Mouse (Mus musculus) left cerebral cortex, adult 11 months (tissue): Measurements from ENCODE around the gene Xirp1.

Experiments
- DNase-seq: peaks from one replicate; pipeline ENCODE4 v3.0.0; 2022; ENCODE audit warnings: low spot score

Xirp1 gene

DNA sequence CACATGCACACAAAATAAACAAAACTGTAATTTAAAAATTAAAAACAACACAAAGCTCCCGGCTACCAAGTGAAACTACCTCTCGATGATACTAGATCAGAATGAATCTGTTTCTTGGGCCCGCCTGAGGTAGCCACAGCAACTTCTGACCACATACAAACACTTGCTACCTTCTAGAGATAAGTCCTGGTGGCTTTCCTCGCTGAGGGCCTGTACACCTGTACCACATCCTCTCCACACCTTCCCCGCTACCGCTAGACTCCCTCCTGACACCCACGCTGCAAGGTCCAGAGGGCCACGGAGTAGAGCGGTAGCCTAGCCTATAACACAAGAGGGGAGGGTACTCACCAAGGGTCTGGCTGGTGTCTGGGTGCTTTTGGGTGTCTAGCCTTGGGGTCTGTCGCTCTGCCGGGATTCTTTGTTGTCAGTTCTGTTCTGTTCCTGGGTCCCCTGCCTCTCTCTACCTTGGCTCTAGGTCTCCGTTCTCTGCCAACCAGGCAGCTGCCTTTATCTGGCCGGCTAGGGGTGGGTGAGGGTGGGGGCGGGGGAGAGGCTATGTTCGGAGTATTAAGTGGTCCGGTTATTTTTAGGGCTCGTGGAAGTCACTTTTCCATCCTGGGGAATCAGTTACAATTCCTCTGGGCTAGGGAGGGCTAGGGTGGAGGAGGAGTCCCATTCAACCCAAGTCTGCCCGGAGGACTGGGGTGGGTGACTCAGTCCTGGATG is at the start of gene Xirp1:
Xirp1 (minus strand) TSS at position 513 of the 726 bp plus-strand sequence.
- DNase-seq: no peak

GRCm38 (mm10) chr9:120073169-120073568 is 49.8 kb upstream of the Xirp1 start:
- DNase-seq: peak; percentile 64

- DNase-seq: no peak
Observed at GRCm38 (mm10) chr9:120071251-120071650, 47.9 kb upstream of the Xirp1 start.

DNA sequence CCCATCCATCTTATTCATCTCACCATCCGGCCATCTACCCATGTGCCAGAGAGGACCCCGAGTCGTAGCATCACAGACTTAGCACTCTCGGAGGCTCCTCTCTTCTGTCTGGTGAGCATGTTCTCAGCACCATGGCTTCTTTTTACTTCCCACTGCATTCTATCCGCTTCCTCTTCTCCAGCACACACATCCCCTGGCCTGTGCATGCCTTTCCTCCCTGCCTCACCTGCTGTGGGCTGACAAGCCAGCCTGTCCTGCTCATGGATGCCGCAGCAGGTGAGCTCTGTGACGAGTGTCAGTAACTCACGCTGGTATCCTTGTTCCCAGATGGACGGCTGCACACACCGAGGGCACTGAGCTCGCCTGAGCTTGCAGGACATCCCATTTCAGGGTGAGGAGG is 46.4 kb upstream of the Xirp1 start, which contains the start of gene Cx3cr1:
Cx3cr1 (minus strand) TSS at position 101 of the 400 bp plus-strand sequence.
- no peak for DNase-seq

DNA sequence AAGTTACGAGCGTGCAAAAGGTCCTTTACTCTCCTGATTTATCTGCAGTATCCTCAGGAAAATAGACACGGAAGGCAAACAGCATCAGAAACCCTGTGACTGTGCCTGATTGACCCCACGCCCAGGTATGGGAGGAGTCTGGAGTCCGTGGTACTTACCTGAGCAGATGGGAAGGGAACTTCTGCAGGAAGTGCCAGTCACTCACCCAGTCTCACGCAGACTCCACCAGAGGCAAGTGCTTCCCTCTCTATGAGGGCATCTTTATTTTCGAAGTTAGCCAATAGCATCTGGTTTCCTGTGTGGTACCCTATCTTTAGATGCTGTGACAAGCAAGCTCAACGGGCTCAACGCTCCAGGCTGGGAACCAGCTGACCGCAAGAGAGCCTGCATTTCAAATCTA is 44.6 kb upstream of the Xirp1 start:
- DNase-seq: no peak

DNA sequence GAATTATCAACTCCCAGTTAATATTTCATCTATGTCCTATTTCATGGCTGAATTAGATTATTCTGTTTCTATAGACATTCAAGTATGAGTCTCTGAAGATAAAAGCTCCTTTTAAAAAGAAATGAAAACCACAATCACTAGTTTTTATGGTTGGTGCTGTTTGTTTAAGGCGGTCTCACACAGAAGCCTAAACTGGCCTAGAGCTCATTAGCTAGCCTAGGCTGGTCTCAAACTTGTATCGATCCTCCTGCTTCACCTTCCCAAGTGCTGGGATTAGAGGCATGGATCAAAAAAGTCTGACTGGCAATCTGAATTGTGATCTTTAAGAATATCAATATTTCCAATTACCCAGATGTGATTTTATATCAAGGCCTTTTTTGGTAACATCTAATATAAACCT is 44.2 kb upstream of the Xirp1 start:
- DNase-seq: no peak

DNA sequence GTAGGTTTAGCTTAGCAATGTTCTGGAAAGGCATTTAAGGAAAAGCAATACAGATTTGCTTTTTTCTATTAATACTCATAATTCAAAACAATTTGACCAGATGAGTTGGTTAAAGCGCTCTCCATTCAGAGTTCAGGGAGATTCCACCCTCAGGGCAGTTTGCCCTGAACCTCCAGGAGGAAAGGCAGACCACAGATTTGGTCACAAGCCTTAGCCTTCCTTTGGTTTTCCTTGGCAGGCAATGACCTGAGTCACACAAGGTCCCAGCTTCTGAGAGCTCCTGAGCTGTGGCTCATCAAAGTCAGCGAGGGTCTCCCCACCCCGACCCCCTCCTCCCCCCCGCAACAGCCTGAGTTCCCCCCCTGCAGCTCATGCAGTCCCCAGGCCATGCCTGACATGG is 40.9 kb upstream of the Xirp1 start:
- DNase-seq: no peak

DNA sequence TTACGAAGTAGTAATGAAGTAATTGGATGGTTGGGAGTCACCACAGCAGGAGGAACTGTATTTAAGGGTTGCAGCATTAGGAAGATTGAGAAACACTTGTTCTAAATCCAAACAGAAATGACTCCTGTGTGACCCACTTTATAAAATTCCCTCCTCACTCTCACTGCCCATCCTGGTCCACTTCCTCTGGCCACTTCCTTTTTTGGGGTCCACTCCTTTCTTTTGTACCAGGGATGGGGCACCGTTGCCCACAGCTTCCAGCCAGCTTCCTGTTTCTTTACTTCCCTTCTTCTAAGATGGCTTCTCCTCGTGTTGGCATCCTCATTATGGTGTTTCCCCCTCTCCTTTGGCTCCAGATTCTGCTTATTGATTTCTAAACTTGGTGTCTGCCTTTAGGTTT is 35.3 kb upstream of the Xirp1 start:
- DNase-seq: no peak

GRCm38 (mm10) chr9:120056201-120056600 is 32.8 kb upstream of the Xirp1 start:
- DNase-seq: no peak

DNA sequence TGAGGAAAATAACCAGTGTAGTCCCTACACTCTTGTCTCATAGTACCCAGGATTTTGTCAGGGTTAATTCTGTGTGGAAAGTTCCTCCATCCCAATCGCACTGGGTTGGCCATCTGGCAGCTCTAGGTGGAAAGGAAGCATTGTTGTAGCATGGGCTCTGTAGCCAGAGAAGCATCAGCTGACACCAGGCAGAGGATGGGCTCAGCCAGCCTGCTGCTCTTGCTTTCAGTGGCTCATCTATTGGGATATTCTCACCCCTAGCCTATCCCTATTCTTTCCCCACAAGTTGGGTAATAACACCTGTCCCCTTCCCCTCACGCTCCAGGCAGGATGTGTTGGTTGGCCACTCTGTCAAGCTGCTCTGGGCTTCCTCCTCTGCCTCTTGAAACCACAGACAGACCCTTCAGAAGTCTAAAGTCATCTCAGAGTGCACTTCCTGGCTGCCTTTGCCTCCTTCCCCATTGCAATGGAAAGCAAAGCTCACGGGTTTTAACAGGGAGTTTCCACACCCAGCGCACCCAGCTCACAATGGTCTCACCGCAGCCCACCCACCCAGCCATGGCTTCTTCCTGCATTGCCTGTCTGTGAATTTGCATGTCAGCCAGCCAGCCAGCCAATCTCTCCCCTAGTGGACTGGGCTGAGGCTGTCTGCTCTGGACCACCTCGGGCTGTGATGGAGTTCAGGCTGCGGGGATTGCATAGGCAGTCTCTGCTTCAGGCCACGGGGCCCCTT is 31.3 kb upstream of the Xirp1 start:
- peak; percentile 53 for DNase-seq

- no peak for DNase-seq
Observed at GRCm38 (mm10) chr9:120049407-120049806, 26.0 kb upstream of the Xirp1 start.

DNA sequence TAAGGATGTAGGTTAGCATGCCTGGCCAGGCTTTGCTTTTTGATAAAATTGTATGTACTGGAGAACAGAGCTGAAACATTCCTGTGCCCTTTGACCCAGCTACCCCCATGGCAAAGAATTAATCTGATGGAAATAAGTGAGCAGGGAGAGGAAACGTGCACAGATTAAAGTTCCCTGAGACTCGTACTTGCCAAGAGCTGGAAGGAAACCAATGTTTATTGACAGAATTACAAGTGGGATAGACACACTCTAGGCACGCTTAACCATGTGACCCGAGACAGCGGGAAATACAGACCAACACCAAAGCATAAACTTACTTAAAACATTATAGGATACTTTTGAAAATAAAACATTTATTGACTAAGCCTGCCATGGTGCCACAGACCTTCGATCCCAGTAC is 25.1 kb upstream of the Xirp1 start:
- no peak for DNase-seq

- no peak for DNase-seq
Observed at GRCm38 (mm10) chr9:120043115-120043514, 19.7 kb upstream of the Xirp1 start.

DNA sequence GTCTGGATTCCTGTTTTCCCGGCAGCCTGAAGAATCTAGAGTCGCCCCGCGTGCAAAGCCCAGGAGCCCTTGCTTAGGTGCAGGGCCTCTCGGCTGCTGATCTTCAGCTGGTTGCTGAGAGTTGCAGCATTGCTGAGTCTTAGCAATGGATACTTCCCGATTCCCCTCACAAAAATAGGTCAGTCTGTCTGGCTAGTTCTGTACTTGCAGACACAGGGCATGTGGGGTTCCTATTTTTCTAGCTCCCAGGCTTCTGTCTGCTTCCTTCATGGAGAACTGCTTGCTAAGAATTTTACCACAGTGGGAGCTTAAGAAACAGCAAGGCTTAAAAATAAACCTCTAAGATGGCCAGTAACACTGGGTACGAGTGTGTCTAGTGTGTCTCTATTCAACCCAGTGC is 14.0 kb upstream of the Xirp1 start:
- no peak for DNase-seq

DNA sequence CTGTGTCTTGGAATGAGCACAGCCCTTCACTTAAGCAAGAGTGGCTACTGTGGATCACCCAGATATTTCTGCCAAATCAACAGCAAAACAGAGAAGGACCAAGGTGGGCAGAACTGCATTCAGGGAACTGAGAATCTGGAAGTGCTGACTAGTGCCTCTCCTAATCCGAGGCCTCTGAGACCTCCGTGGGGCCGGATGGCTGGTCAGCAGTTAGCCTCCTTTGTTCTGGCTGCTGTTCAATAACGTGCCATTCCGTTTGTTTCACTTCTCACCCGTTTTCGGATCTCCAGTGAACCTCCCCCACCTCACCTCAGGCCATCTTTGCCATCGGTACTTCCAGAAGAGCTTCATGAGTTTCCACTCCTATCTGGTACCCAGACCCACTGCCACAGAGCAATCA is 11.0 kb upstream of the Xirp1 start:
- no peak for DNase-seq

- no peak for DNase-seq
Observed at GRCm38 (mm10) chr9:120032710-120033109, 9.3 kb upstream of the Xirp1 start.

GRCm38 (mm10) chr9:120030421-120030820 is 7.0 kb upstream of the Xirp1 start:
- no peak for DNase-seq

GRCm38 (mm10) chr9:120029880-120030279 is 6.5 kb upstream of the Xirp1 start:
- DNase-seq: no peak

DNA sequence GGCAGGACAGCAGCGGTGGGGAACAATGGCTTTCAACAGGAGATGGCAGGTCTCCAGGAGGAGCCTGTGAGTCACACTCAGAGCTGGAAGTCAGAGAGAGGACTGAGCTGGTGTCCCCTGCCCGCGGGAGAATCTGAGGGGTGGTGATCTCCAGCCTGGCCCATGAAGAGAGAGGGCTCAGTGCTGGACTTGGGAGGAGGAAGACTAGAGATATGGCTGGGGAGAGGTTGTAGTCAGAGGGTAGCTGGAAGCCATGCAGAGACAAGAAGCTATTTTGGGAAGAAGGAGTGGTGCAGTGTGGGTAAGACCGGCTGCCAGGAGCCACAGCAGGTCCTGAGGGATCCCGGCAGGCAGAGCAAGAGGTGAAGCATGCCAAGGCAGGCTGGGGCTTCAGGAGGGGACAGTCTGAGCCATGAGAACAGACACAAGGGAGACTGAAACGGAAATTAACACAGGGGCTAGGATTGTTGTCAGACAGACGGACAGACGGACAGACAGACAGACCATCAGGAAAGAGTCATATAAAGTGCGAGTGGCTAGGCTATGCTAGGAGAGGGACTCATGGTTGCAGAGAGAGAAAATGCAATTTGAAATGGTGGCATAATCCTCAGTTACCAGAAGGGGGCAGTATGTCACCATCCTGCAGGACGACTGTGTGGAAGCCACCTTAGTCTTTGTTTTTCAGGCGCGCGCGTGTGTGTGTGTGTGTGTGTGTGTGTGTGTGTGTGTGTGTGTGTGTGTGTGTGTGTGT is 4.2 kb upstream of the Xirp1 start:
- no peak for DNase-seq

DNA sequence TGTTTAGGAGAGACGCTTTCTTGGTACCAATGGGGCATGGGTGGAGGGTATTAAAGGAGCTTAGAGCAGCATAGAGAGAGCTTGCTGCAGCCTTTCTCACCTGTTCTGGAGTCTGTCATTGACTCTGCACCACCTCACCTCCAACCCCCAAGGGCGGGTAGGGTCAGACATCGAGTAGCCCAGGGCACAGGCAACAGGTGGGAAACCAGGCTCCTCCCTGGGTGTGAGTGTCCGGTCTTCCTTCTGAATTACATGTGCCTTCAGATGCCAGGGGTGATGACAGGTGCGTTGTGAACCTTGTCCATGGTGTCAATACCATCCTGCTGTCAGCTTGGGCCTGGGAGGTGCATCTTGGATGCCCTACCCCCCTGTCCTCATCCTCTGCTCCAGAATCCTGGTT is 1.2 kb upstream of the Xirp1 start:
- DNase-seq: no peak

- DNase-seq: no peak
Observed at GRCm38 (mm10) chr9:120024171-120024570, 773 bp upstream of the Xirp1 start.

GRCm38 (mm10) chr9:120021164-120021563 is 2.2 kb downstream of the Xirp1 start:
- DNase-seq: no peak
